8 mouse cellular contexts compared by ENCODE assay signal in genomic region chr7:131560697-131561042, GRCm38 (mm10). TPM values are rescaled to one million over a fixed set of nuclear protein-coding genes. Genes with fewer than 3 reads are reported as not detected.
DNase-seq lines count a peak whose midpoint lies in the region; ATAC-seq and TF ChIP-seq lines count a peak whose summit lies in the region.

No protein-coding gene starts in this region.

- H3K4me3 ChIP-seq in lung, embryonic 15.5 days: peak overlapping the region; percentile 96
- peak overlapping the region; percentile 86 for H3K4me3 ChIP-seq in embryonic fibroblast, embryonic 13.5 days (ENCODE audit: insufficient read depth, low read length)
- H3K4me3 ChIP-seq in limb, embryonic 12.5 days (replicated peaks): peak overlapping the region; percentile 74
- peak overlapping the region; percentile 57 for H3K4me3 ChIP-seq in olfactory bulb, adult 2 months (ENCODE audit: insufficient read depth, low read depth, low read length)

- peaks cover 37% of the 10 kb centered on the region for H3K27me3 ChIP-seq in lung, embryonic 15.5 days
- H3K27me3 ChIP-seq in limb, embryonic 12.5 days: peaks cover 31% of the 10 kb centered on the region

- no peaks in the 10 kb centered on the region for H3K9me3 ChIP-seq in lung, embryonic 15.5 days
- no peaks in the 10 kb centered on the region for H3K9me3 ChIP-seq in limb, embryonic 12.5 days

- peak overlapping the region; percentile 62 for H3K4me2 ChIP-seq in lung, embryonic 15.5 days
- peak overlapping the region; percentile 73 for H3K4me2 ChIP-seq in limb, embryonic 12.5 days

- under 1% methylated on average over 14 of the region's 14 CpGs for WGBS in lung, embryonic 15.5 days
- under 1% methylated on average over 14 of the region's 14 CpGs for WGBS in limb, embryonic 12.5 days
- WGBS in olfactory bulb, adult 2 months: under 1% methylated on average over 14 of the region's 14 CpGs

- TF ChIP-seq POLR2A in embryonic fibroblast, embryonic 13.5 days (IDR thresholded peaks at IDR 0.05; ENCODE audit: low read depth, low read length): no peak
- no peak for TF ChIP-seq POLR2A in olfactory bulb, adult 2 months (IDR thresholded peaks at IDR 0.05; ENCODE audit: insufficient read depth, low read depth, low read length)

- peaks cover 21% of the 10 kb centered on the region for H3K4me1 ChIP-seq in lung, embryonic 15.5 days
- peaks cover 7% of the 10 kb centered on the region for H3K4me1 ChIP-seq in embryonic fibroblast, embryonic 13.5 days (ENCODE audit: control insufficient read depth, insufficient read depth, low read length)
- peaks cover 25% of the 10 kb centered on the region for H3K4me1 ChIP-seq in limb, embryonic 12.5 days (replicated peaks)
- peaks cover 5% of the 10 kb centered on the region; the same call in 1 of the 2 replicates for H3K4me1 ChIP-seq in olfactory bulb, adult 2 months (ENCODE audit: control insufficient read depth, insufficient read depth, low read length)

- DNase-seq in lung, postnatal 14 days: no peak
- no peak for DNase-seq in B cell, adult 2 months
- no peak for DNase-seq in testis, postnatal 10 days (ENCODE audit: low spot score)
- DNase-seq in urinary bladder, adult 2 months (ENCODE audit: low spot score): no peak

- no peak for TF ChIP-seq CTCF in embryonic fibroblast, embryonic 13.5 days (IDR thresholded peaks at IDR 0.05; ENCODE audit: borderline replicate concordance, insufficient read depth, low read length)
- TF ChIP-seq CTCF in olfactory bulb, adult 2 months (IDR thresholded peaks at IDR 0.05; ENCODE audit: insufficient read depth, low read depth, low read length): no peak

- ATAC-seq in lung, embryonic 15.5 days (ENCODE audit: borderline replicate concordance, extremely low read depth, low FRiP score, low TSS enrichment): peak; percentile 60; the same call in 1 of the 2 replicates
- peak; percentile 56; the same call in 1 of the 2 replicates for ATAC-seq in limb, embryonic 12.5 days (ENCODE audit: insufficient number of reproducible peaks, insufficient read depth, low FRiP score, low TSS enrichment, low read depth)

- peak overlapping the region; percentile 94 for H3K9ac ChIP-seq in lung, embryonic 15.5 days
- peak overlapping the region; percentile 86 for H3K9ac ChIP-seq in limb, embryonic 12.5 days (replicated peaks)

- H3K36me3 ChIP-seq in lung, embryonic 15.5 days: peaks cover 33% of the 10 kb centered on the region
- H3K36me3 ChIP-seq in limb, embryonic 12.5 days: peaks cover 36% of the 10 kb centered on the region

- H3K27ac ChIP-seq in lung, embryonic 15.5 days: peak overlapping the region; percentile 92
- peak overlapping the region; percentile 75 for H3K27ac ChIP-seq in embryonic fibroblast, embryonic 13.5 days (ENCODE audit: insufficient read depth, low read length)
- H3K27ac ChIP-seq in limb, embryonic 12.5 days: peak overlapping the region; percentile 89
- H3K27ac ChIP-seq in olfactory bulb, adult 2 months (ENCODE audit: insufficient read depth, low read depth, low read length): no peak overlapping the region

RNA-seq across cellular contexts. Expression of gene Bub3, which starts 0.6 kb away (rescaled TPM):
- 263 and 268 TPM in 2 replicates for polyA plus RNA-seq in lung, embryonic 15.5 days (2015; fragmentation: Nextera tagmentation; extraction: Ambion mirVana)
- polyA plus RNA-seq in embryonic fibroblast, embryonic 13.5 days (2011; ENCODE audit: insufficient read length, low read depth, missing spikeins): 89.7 and 99.4 TPM in 2 replicates
- polyA plus RNA-seq in limb, embryonic 12.5 days (2016; fragmentation: Nextera tagmentation; extraction: Ambion mirVana): 250 and 258 TPM in 2 replicates
- not detected in 2 replicates for polyA plus RNA-seq in olfactory bulb, adult 2 months (2012; ENCODE audit: insufficient read depth, insufficient read length, low replicate concordance, missing spikeins)
- polyA plus RNA-seq in urinary bladder, adult 2 months (2012; rRNA removed): 63.7 and 77.0 TPM in 2 replicates

RNA-seq across cellular contexts. Expression of gene Hmx2, which starts 12.1 kb away (rescaled TPM):
- polyA plus RNA-seq in lung, embryonic 15.5 days (2015; fragmentation: Nextera tagmentation; extraction: Ambion mirVana): not detected in 2 replicates
- not detected in 2 replicates for polyA plus RNA-seq in embryonic fibroblast, embryonic 13.5 days (2011; ENCODE audit: insufficient read length, low read depth, missing spikeins)
- polyA plus RNA-seq in limb, embryonic 12.5 days (2016; fragmentation: Nextera tagmentation; extraction: Ambion mirVana): not detected in 2 replicates
- polyA plus RNA-seq in olfactory bulb, adult 2 months (2012; ENCODE audit: insufficient read depth, insufficient read length, low replicate concordance, missing spikeins): not detected in 2 replicates
- polyA plus RNA-seq in urinary bladder, adult 2 months (2012; rRNA removed): not detected in 2 replicates

RNA-seq across cellular contexts. Expression of gene Hmx3, which starts 18.0 kb away (rescaled TPM):
- polyA plus RNA-seq in lung, embryonic 15.5 days (2015; fragmentation: Nextera tagmentation; extraction: Ambion mirVana): not detected in 2 replicates
- polyA plus RNA-seq in embryonic fibroblast, embryonic 13.5 days (2011; ENCODE audit: insufficient read length, low read depth, missing spikeins): not detected in 2 replicates
- not detected in 2 replicates for polyA plus RNA-seq in limb, embryonic 12.5 days (2016; fragmentation: Nextera tagmentation; extraction: Ambion mirVana)
- polyA plus RNA-seq in olfactory bulb, adult 2 months (2012; ENCODE audit: insufficient read depth, insufficient read length, low replicate concordance, missing spikeins): not detected in 2 replicates
- polyA plus RNA-seq in urinary bladder, adult 2 months (2012; rRNA removed): not detected in 2 replicates
